Mouse (Mus musculus): ENCODE measurements around the gene Sec14l4. TPM values are rescaled to one million over a fixed set of nuclear protein-coding genes. Genes with fewer than 3 reads are reported as not detected.

The Sec14l4 gene
- polyA plus RNA-seq, 1 experiment from 2014 or later: not detected

DNA sequence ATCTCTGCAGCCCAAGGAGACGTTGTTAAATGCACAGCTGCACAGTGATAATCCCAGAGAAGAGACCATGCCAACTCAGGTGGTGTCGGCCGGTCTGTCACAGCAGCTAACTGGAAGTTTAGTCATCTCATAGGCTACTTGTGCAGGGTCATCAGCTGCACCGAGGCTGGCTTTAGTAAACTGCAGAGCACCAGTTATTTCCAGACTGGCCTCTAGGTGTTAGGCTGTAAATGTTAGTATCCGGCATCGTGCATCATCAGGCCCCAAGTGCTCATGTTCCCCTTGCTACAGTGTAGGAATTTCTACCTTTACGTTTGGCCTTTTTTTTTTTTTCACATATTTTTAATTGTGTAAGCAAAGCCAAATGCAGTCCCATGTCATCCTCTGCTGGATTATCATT, 2.2 kb downstream of the Sec14l4 start:
- 72% methylated on average over 7 of the region's 7 CpGs for WGBS
- H3K9me3 ChIP-seq (replicated peaks; ENCODE audit: control insufficient read depth, low read length): no peaks in the 10 kb centered on the region
- H3K4me1 ChIP-seq (ENCODE audit: control insufficient read depth, insufficient read depth, low read length): no peaks in the 10 kb centered on the region
- ATAC-seq (replicated peaks; ENCODE audit: insufficient number of reproducible peaks, low FRiP score, low TSS enrichment, low read depth): no peak
- H3K27ac ChIP-seq (replicated peaks; ENCODE audit: low read depth, low read length): no peak overlapping the region
- H3K36me3 ChIP-seq (replicated peaks; ENCODE audit: control insufficient read depth, insufficient read depth, low read depth, low read length): no peaks in the 10 kb centered on the region
- H3K9ac ChIP-seq (replicated peaks; ENCODE audit: low read length): no peak overlapping the region
- no peak overlapping the region for H3K4me3 ChIP-seq (ENCODE audit: low read depth, low read length)
- no peak overlapping the region for H3K4me2 ChIP-seq (ENCODE audit: low read depth, low read length)
- no peaks in the 10 kb centered on the region for H3K27me3 ChIP-seq (ENCODE audit: control insufficient read depth, insufficient read depth, low read length)
- no peak for DNase-seq (ENCODE audit: low spot score)

DNA sequence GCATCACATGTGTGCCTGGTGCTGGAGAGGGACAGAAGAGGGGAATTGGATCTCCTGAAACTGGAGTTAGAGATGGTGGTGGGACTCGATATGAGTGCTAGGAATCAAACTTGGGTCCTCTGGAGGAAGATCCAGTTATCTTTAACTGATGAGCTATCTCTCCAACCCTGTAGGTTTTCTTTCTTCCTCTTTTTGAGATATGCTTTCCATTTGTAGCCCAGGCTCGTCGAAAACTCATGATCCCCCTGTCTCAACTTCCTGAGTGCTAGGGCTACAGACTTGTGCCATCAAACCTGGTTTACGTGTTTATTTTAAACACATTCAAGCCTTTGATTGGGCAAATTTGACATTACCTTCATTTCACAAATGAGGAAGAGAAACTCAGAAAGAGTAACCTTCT, 2.9 kb downstream of the Sec14l4 start:
- 79% methylated on average over 4 of the region's 4 CpGs for WGBS
- no peak overlapping the region for H3K4me2 ChIP-seq (ENCODE audit: low read depth, low read length)

DNA sequence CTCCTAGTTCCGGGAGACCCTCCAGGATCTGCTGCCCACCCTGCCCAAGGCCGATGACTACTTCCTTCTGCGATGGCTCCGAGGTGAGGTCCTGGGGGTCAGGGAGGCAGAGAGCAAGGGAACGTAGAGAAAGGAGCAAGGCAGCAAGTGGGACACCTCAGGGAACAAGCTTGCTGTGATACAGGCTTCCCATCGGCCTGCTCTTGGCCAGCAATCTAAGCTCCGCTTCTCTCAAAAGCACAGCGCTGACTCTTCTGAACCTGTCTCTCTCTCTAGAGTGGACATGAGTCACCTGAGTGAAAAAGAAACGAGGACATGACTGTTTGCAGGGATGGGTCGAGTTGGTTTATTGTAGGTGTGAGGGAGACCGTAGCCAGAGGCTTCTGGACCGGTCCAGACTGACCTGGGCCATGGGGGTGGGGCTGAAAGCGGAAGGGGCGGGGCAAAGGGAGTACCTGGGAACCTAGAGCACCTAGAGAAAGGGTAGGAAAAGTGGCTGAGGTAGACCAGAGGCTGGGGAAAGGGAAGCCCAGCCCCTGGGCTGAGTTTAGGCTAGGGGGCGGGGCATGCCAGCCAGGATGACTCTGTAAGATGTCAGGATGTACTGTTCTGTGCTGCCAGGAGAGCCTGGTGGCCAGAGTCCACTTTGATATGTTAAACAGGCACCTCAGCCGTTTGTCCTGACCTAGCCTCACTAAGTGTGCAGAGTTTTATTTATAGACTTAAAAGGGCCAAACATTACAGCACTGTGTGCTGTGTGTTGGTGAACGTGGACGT, 4.0 kb downstream of the Sec14l4 start:
- Histone ChIP-seq H3K9me3 (replicated peaks; ENCODE audit: control insufficient read depth, low read length) (no peaks in the 10 kb centered on the region), H3K27ac (replicated peaks; ENCODE audit: low read depth, low read length) (no peak overlapping the region), H3K27me3 (ENCODE audit: control insufficient read depth, insufficient read depth, low read length) (no peaks in the 10 kb centered on the region), H3K4me2 (ENCODE audit: low read depth, low read length) (no peak overlapping the region), H3K36me3 (replicated peaks; ENCODE audit: control insufficient read depth, insufficient read depth, low read depth, low read length) (no peaks in the 10 kb centered on the region), H3K4me1 (ENCODE audit: control insufficient read depth, insufficient read depth, low read length) (no peaks in the 10 kb centered on the region), H3K9ac (replicated peaks; ENCODE audit: low read length) (no peak overlapping the region), H3K4me3 (ENCODE audit: low read depth, low read length) (no peak overlapping the region)
- DNase-seq (ENCODE audit: low spot score) (no peak), ATAC-seq (replicated peaks; ENCODE audit: insufficient number of reproducible peaks, low FRiP score, low TSS enrichment, low read depth) (no peak)
- 65% methylated on average over 18 of the region's 18 CpGs for WGBS

More for the DNA sequence above, 2.9 kb downstream of the Sec14l4 start:
- Histone ChIP-seq H3K4me1 (ENCODE audit: control insufficient read depth, insufficient read depth, low read length) (no peaks in the 10 kb centered on the region), H3K36me3 (replicated peaks; ENCODE audit: control insufficient read depth, insufficient read depth, low read depth, low read length) (no peaks in the 10 kb centered on the region), H3K9me3 (replicated peaks; ENCODE audit: control insufficient read depth, low read length) (no peaks in the 10 kb centered on the region), H3K4me3 (ENCODE audit: low read depth, low read length) (no peak overlapping the region), H3K27ac (replicated peaks; ENCODE audit: low read depth, low read length) (no peak overlapping the region), H3K27me3 (ENCODE audit: control insufficient read depth, insufficient read depth, low read length) (no peaks in the 10 kb centered on the region), H3K9ac (replicated peaks; ENCODE audit: low read length) (no peak overlapping the region)
- DNase-seq (ENCODE audit: low spot score) (no peak), ATAC-seq (replicated peaks; ENCODE audit: insufficient number of reproducible peaks, low FRiP score, low TSS enrichment, low read depth) (no peak)

DNA sequence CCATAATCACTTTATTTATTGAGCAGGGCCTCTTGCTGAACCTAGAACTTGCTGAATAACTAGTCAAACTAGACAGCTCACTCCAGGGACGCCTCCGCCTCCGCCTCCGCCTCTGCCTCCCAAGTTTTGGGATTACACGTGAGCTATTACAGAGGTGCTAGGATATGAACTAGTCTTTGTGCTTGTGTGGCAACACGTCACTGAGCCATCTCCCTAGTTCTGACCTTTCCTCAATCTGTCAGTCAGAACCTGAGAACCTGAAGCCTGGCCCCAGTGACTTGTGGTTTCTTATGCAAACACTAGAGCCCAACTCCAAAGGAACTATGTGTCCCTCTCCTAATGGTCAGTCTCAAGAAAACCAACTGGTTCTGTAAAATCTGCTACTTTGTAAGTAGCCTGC, 4.7 kb downstream of the Sec14l4 start:
- Histone ChIP-seq H3K27ac (replicated peaks; ENCODE audit: low read depth, low read length) (no peak overlapping the region), H3K4me3 (ENCODE audit: low read depth, low read length) (no peak overlapping the region), H3K4me1 (ENCODE audit: control insufficient read depth, insufficient read depth, low read length) (no peaks in the 10 kb centered on the region), H3K27me3 (ENCODE audit: control insufficient read depth, insufficient read depth, low read length) (no peaks in the 10 kb centered on the region), H3K9ac (replicated peaks; ENCODE audit: low read length) (no peak overlapping the region), H3K36me3 (replicated peaks; ENCODE audit: control insufficient read depth, insufficient read depth, low read depth, low read length) (no peaks in the 10 kb centered on the region), H3K4me2 (ENCODE audit: low read depth, low read length) (no peak overlapping the region), H3K9me3 (replicated peaks; ENCODE audit: control insufficient read depth, low read length) (no peaks in the 10 kb centered on the region)
- no peak for ATAC-seq (replicated peaks; ENCODE audit: insufficient number of reproducible peaks, low FRiP score, low TSS enrichment, low read depth)
- no peak for DNase-seq (ENCODE audit: low spot score)
- 85% methylated on average over 6 of the region's 6 CpGs for WGBS

DNA sequence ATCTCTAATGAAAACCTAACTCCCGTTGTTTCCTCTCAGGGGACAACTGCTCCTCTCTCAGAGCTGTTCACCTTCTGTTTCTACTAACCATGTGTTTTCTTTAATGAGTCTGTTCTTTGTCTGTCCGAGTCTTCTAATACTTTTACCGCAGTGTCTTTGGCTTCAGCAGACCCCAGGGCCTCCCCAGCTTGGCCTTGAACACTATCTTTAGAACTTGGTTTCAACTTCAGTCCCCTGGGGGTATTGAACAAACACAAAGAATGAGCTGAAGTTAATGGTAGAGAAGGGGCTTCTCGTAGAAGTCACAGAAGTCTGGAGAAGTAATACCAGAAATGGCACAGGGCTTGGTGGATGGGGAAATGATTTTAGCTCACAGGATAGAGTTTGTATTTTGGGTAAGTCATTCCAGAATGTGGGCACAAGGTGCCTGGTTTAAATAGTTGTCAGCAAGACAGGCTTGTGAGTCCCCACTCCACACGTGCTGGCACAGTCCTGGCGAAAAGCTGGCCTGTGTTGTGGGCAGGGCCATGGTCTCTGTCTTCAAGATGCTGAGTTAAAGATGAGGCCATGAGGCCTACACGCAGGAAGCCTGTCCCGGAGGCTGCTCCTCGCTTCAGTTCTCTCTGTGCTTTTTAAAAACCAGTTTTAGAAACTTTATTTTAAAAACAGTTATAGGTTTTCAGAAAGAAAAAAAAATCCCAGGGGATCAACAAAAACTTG, 5.3 kb downstream of the Sec14l4 start:
- Histone ChIP-seq H3K36me3 (replicated peaks; ENCODE audit: control insufficient read depth, insufficient read depth, low read depth, low read length) (no peaks in the 10 kb centered on the region), H3K27ac (replicated peaks; ENCODE audit: low read depth, low read length) (no peak overlapping the region), H3K9ac (replicated peaks; ENCODE audit: low read length) (no peak overlapping the region), H3K4me2 (ENCODE audit: low read depth, low read length) (no peak overlapping the region), H3K27me3 (ENCODE audit: control insufficient read depth, insufficient read depth, low read length) (no peaks in the 10 kb centered on the region), H3K4me1 (ENCODE audit: control insufficient read depth, insufficient read depth, low read length) (no peaks in the 10 kb centered on the region), H3K9me3 (replicated peaks; ENCODE audit: control insufficient read depth, low read length) (no peaks in the 10 kb centered on the region), H3K4me3 (ENCODE audit: low read depth, low read length) (no peak overlapping the region)
- no peak for DNase-seq (ENCODE audit: low spot score)
- no peak for ATAC-seq (replicated peaks; ENCODE audit: insufficient number of reproducible peaks, low FRiP score, low TSS enrichment, low read depth)
- 63% methylated on average over 9 of the region's 9 CpGs for WGBS

DNA sequence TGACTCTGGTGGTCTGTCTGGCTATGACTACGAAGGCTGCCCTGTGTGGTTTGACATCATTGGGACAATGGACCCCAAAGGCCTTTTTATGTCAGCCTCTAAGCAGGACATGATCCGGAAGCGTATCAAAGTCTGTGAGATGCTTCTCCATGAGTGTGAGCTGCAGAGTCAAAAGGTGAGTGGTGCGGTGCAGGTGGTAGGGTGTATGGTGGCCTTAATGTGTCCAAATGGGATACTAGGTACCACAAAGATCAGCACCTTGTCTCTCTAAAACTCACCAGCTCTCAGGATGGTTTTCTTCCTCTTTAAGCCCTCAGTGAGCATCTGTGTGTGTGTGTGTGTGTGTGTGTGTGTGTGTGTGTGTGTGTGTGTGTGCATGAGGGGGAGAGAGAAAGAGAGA, 8.7 kb downstream of the Sec14l4 start:
- no peak overlapping the region for H3K4me3 ChIP-seq (ENCODE audit: low read depth, low read length)
- H3K4me1 ChIP-seq (ENCODE audit: control insufficient read depth, insufficient read depth, low read length): no peaks in the 10 kb centered on the region
- H3K27me3 ChIP-seq (ENCODE audit: control insufficient read depth, insufficient read depth, low read length): no peaks in the 10 kb centered on the region
- no peaks in the 10 kb centered on the region for H3K9me3 ChIP-seq (replicated peaks; ENCODE audit: control insufficient read depth, low read length)
- no peak overlapping the region for H3K9ac ChIP-seq (replicated peaks; ENCODE audit: low read length)
- no peak overlapping the region for H3K27ac ChIP-seq (replicated peaks; ENCODE audit: low read depth, low read length)
- ATAC-seq (replicated peaks; ENCODE audit: insufficient number of reproducible peaks, low FRiP score, low TSS enrichment, low read depth) (no peak), DNase-seq (ENCODE audit: low spot score) (no peak)
- 93% methylated on average over 4 of the region's 4 CpGs for WGBS
- no peak overlapping the region for H3K4me2 ChIP-seq (ENCODE audit: low read depth, low read length)
- no peaks in the 10 kb centered on the region for H3K36me3 ChIP-seq (replicated peaks; ENCODE audit: control insufficient read depth, insufficient read depth, low read depth, low read length)

DNA sequence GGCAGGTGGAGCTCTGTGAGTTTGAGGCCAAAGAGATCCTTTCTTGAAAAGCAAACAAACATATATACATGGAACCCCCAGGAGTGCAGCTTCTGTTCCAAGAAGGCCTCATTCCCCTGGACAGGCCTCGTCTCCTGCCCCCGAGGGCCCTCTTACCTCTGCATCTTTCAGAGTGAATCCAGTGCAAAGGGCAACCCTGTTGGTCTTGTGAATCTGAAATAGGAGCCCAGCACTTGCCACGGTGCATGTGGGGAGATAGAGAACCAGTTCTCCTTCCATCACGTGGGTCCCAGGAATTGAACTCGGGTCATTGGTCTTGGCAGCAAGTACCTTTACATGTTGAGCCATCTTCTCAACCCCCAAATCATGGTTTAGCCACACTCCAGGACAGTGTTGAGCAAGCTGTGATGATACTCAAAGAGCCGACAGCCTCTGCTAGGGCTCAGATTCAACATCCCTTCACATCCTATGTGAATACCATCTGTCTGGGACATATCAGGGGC, 9.9 kb downstream of the Sec14l4 start:
- H3K4me3 ChIP-seq (ENCODE audit: low read depth, low read length): no peak overlapping the region
- WGBS: 70% methylated on average over 6 of the region's 6 CpGs

DNA sequence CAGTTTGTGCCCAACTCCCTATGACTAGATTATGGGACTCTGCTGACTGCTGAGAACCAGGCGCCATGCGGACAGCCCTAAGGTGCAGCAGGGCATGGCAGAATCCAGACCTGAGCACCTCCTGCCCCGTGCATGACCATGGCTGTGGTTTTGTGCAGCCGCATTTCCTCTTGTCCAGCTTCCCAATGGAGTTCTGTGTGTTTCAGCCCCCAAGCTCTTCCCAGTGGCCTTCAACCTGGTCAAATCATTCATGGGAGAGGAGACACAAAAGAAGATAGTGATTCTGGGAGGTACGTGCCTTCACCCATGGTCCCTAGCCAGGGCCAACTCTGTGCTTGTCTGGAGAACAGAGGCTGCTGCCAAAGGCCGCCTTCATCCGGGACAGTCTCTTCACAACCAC, 11.8 kb downstream of the Sec14l4 start:
- H3K27ac ChIP-seq (replicated peaks; ENCODE audit: low read depth, low read length): no peak overlapping the region
- 90% methylated on average over 7 of the region's 7 CpGs for WGBS
- H3K27me3 ChIP-seq (ENCODE audit: control insufficient read depth, insufficient read depth, low read length): no peaks in the 10 kb centered on the region
- H3K36me3 ChIP-seq (replicated peaks; ENCODE audit: control insufficient read depth, insufficient read depth, low read depth, low read length): no peaks in the 10 kb centered on the region
- no peak overlapping the region for H3K4me2 ChIP-seq (ENCODE audit: low read depth, low read length)
- ATAC-seq (replicated peaks; ENCODE audit: insufficient number of reproducible peaks, low FRiP score, low TSS enrichment, low read depth) (no peak), DNase-seq (ENCODE audit: low spot score) (no peak)
- H3K4me1 ChIP-seq (ENCODE audit: control insufficient read depth, insufficient read depth, low read length): no peaks in the 10 kb centered on the region
- no peak overlapping the region for H3K9ac ChIP-seq (replicated peaks; ENCODE audit: low read length)
- H3K4me3 ChIP-seq (ENCODE audit: low read depth, low read length): no peak overlapping the region
- H3K9me3 ChIP-seq (replicated peaks; ENCODE audit: control insufficient read depth, low read length): no peaks in the 10 kb centered on the region

More for the DNA sequence above, 9.9 kb downstream of the Sec14l4 start:
- no peaks in the 10 kb centered on the region for H3K9me3 ChIP-seq (replicated peaks; ENCODE audit: control insufficient read depth, low read length)
- no peak overlapping the region for H3K4me2 ChIP-seq (ENCODE audit: low read depth, low read length)
- DNase-seq (ENCODE audit: low spot score): no peak
- no peaks in the 10 kb centered on the region for H3K4me1 ChIP-seq (ENCODE audit: control insufficient read depth, insufficient read depth, low read length)
- H3K9ac ChIP-seq (replicated peaks; ENCODE audit: low read length): no peak overlapping the region
- H3K36me3 ChIP-seq (replicated peaks; ENCODE audit: control insufficient read depth, insufficient read depth, low read depth, low read length): no peaks in the 10 kb centered on the region
- ATAC-seq (replicated peaks; ENCODE audit: insufficient number of reproducible peaks, low FRiP score, low TSS enrichment, low read depth): no peak
- H3K27ac ChIP-seq (replicated peaks; ENCODE audit: low read depth, low read length): no peak overlapping the region
- H3K27me3 ChIP-seq (ENCODE audit: control insufficient read depth, insufficient read depth, low read length): no peaks in the 10 kb centered on the region

All from embryonic facial prominence, embryonic 11.5 days (tissue).